Mouse (Mus musculus) stomach, postnatal 0 days (tissue): ENCODE results near the gene Armc7. TPM values are rescaled to one million over a fixed set of nuclear protein-coding genes. Genes with fewer than 3 reads are reported as not detected.
"Not testable (repeated sequence)": the region's sequence is repeated elsewhere in the genome, so short reads cannot be mapped to it uniquely, and the experiment has no call there.

Source experiments
- ATAC-seq: fragments of 200-750 bp; cut with Nextera tagmentation; 2 replicates; pipeline ENCODE4 v1.8.0; 2017; ENCODE audit not compliant: low FRiP score, low TSS enrichment
- DNase-seq: peaks from one replicate; pipeline ENCODE4 v3.0.0-alpha.2; 2016; ENCODE audit warnings: low spot score
- H3K27ac ChIP-seq: fragments of 300-500 bp; sonication (generic); replicated peaks from 2 replicates; pipeline ENCODE4 v1.5.1; 2014; ENCODE audit warnings: mild to moderate bottlenecking, control low read depth
- H3K27me3 ChIP-seq: fragments of 300-500 bp; sonication (generic); 2 replicates; pipeline ENCODE4 v1.6.1; 2014; ENCODE audit warnings: low read length; ENCODE audit not compliant: control insufficient read depth, insufficient read depth
- H3K36me3 ChIP-seq: fragments of 300-500 bp; sonication (generic); 2 replicates; pipeline ENCODE4 v1.6.1; 2014; ENCODE audit warnings: low read length, mixed read lengths; ENCODE audit not compliant: control insufficient read depth, insufficient read depth
- H3K4me1 ChIP-seq: fragments of 300-500 bp; sonication (generic); replicated peaks from 2 replicates; pipeline ENCODE4 v1.6.1; 2014; ENCODE audit warnings: antibody characterized with exemption; ENCODE audit not compliant: control insufficient read depth, insufficient read depth
- H3K4me2 ChIP-seq: fragments of 300-500 bp; sonication (generic); replicated peaks from 2 replicates; pipeline ENCODE4 v1.6.1; 2014; ENCODE audit warnings: low read depth, mild to moderate bottlenecking, control low read depth, moderate library complexity
- H3K4me3 ChIP-seq: fragments of 300-500 bp; sonication (generic); 2 replicates; pipeline ENCODE4 v1.5.1; 2014; ENCODE audit warnings: low read depth, low read length, control low read depth
- H3K9ac ChIP-seq: fragments of 300-500 bp; sonication (generic); 2 replicates; pipeline ENCODE4 v1.6.1; 2014; ENCODE audit warnings: mild to moderate bottlenecking, low read length, control low read depth, mixed read lengths
- H3K9me3 ChIP-seq: fragments of 300-500 bp; sonication (generic); 2 replicates; pipeline ENCODE4 v1.6.1; 2016; ENCODE audit warnings: low read length; ENCODE audit not compliant: control insufficient read depth
- CTCF ChIP-seq: IDR thresholded peaks from 2 replicates; pipeline ENCODE4 v1.5.1; 2016; ENCODE audit warnings: antibody characterized with exemption, low read depth, mild to moderate bottlenecking, moderate library complexity
- EP300 ChIP-seq: optimal IDR thresholded peaks from 2 replicates; pipeline ENCODE3; 2016; ENCODE audit warnings: antibody characterized with exemption
- WGBS: fragments of 180-500 bp; shearing (Covaris S2); extraction: QIAGEN DNeasy Blood & Tissue Kit; methylation state at CpG from one replicate; pipeline ENCODE4 v1.1.7; 2014; 5-methylcytosine and 5-hydroxymethylcytosine counted together
- polyA plus RNA-seq: library from polyadenylated mRNA; unstranded; fragments of >200 nt; fragmentation: Nextera tagmentation; extraction: Ambion mirVana; gene quantifications from 2 replicates; pipeline ENCODE4 v1.2.1, GENCODE M21; 2015

Armc7 gene
- polyA plus RNA-seq, 1 experiment from 2014 or later, result 6.5 TPM

GRCm38 (mm10) chr11:115464851-115465250, 10.6 kb upstream of the Armc7 start:
- H3K36me3 ChIP-seq, result no peaks in the 10 kb centered on the region
- H3K27ac ChIP-seq, result no peak overlapping the region
- 81% methylated on average over 8 of the region's 8 CpGs for WGBS
- H3K9me3 ChIP-seq, result no peaks in the 10 kb centered on the region
- ATAC-seq (no peak), DNase-seq (no peak)
- TF ChIP-seq EP300 (no peak), CTCF (no peak)
- H3K4me2 ChIP-seq, result no peak overlapping the region
- no peaks in the 10 kb centered on the region for H3K4me1 ChIP-seq
- H3K4me3 ChIP-seq, result no peak overlapping the region
- no peaks in the 10 kb centered on the region for H3K27me3 ChIP-seq
- H3K9ac ChIP-seq, result no peak overlapping the region

DNA sequence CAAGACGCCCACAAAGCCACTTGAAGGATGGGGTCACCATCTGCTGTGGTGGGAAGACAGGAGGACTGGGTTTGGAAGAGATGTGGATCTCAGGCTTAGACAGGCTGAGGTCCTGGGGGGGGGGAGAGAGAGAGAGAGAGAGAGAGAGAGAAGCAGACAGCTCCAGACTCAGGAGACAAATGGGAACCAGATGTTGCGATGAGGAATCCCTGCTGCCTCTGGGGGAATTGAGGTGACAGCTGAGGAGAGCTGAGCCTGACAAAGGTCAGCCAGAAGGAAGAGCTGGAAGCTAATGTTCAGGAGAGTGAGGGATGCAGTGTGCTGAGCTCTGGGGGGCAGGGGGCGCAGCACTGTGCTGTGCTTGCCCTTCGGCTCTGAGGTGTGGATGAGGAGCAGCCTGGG, 8.2 kb upstream of the Armc7 start:
- no peaks in the 10 kb centered on the region for H3K4me1 ChIP-seq

GRCm38 (mm10) chr11:115472183-115472582, 3.3 kb upstream of the Armc7 start:
- Histone ChIP-seq H3K9ac (no peak overlapping the region), H3K4me2 (no peak overlapping the region), H3K4me3 (no peak overlapping the region), H3K27me3 (no peaks in the 10 kb centered on the region), H3K4me1 (peaks cover 4% of the 10 kb centered on the region; the same call in 1 of the 2 replicates), H3K27ac (no peak overlapping the region; the same call in 1 of the 2 replicates), H3K36me3 (no peaks in the 10 kb centered on the region), H3K9me3 (no peaks in the 10 kb centered on the region)
- DNase-seq (no peak), ATAC-seq (no peak)
- WGBS, result 71% methylated on average over 7 of the region's 7 CpGs
- no peak for TF ChIP-seq CTCF
- no peak for TF ChIP-seq EP300

More for the DNA sequence above, 8.2 kb upstream of the Armc7 start:
- Histone ChIP-seq H3K27me3 (no peaks in the 10 kb centered on the region), H3K4me2 (no peak overlapping the region), H3K9me3 (no peaks in the 10 kb centered on the region), H3K9ac (no peak overlapping the region), H3K4me3 (no peak overlapping the region), H3K36me3 (no peaks in the 10 kb centered on the region), H3K27ac (no peak overlapping the region)
- no peak; the same call in 1 of the 2 replicates for ATAC-seq
- WGBS, result 35% methylated on average over 4 of the region's 4 CpGs
- DNase-seq, result peak; percentile 15
- no peak for TF ChIP-seq CTCF
- TF ChIP-seq EP300, result no peak

- H3K9ac ChIP-seq, result no peak overlapping the region
- no peaks in the 10 kb centered on the region for H3K27me3 ChIP-seq
- H3K4me3 ChIP-seq, result no peak overlapping the region
- ATAC-seq (peak; percentile 57), DNase-seq (peak; percentile 93)
- 17% methylated on average over 15 of the region's 15 CpGs for WGBS
- H3K27ac ChIP-seq, result peak overlapping the region; percentile 24
- peak overlapping the region; percentile 8; the same call in 1 of the 2 replicates for H3K4me2 ChIP-seq
- no peaks in the 10 kb centered on the region for H3K9me3 ChIP-seq
- H3K36me3 ChIP-seq, result no peaks in the 10 kb centered on the region
- H3K4me1 ChIP-seq, result peaks cover 4% of the 10 kb centered on the region; the same call in 1 of the 2 replicates
- TF ChIP-seq EP300, result no peak
- TF ChIP-seq CTCF, result peak; percentile 98
These were observed 1.7 kb upstream of the Armc7 start for GRCm38 (mm10) chr11:115473626-115474275.

GRCm38 (mm10) chr11:115475758-115476237, 331 bp downstream of the Armc7 start:
- WGBS, result 3% methylated on average over 28 of the region's 28 CpGs
- peaks cover 4% of the 10 kb centered on the region; the same call in 1 of the 2 replicates for H3K4me1 ChIP-seq

DNA sequence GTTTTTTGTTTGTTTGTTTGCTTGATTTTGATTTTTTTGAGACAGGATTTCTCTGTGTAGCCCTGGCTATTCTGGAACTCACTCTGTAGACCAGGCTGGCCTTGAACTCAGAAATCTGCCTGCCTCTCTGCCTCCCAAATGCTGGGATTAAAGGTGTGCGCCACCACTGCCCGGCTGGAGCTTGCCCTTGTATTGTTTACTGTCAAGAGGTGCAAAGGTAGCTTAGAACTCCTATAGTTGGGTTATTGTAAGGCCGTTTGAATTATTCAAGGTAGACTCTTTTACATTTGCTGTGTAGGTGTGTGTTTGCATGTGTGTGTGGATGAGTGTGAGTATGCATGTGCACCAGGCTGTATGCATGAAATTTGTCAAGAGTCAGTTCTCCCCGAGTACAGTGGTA, 1.2 kb downstream of the Armc7 start:
- 0 out of 2 replicates have a peak overlapping the region, but pooled peaks have one; percentile 94 for H3K4me2 ChIP-seq
- not testable (repeated sequence) for H3K36me3 ChIP-seq, H3K4me1 ChIP-seq, H3K9me3 ChIP-seq, H3K27ac ChIP-seq, ATAC-seq, H3K27me3 ChIP-seq, DNase-seq, H3K9ac ChIP-seq, H3K4me3 ChIP-seq
- 71% methylated on average over 4 of the region's 4 CpGs for WGBS

More at GRCm38 (mm10) chr11:115475758-115476237, 331 bp downstream of the Armc7 start:
- DNase-seq (no peak), ATAC-seq (peak; percentile 24; the same call in 1 of the 2 replicates)
- Histone ChIP-seq H3K9me3 (no peaks in the 10 kb centered on the region), H3K27ac (peak overlapping the region; percentile 56; the same call in 1 of the 2 replicates), H3K4me3 (peak overlapping the region; percentile 81), H3K4me2 (peak overlapping the region; percentile 94), H3K36me3 (no peaks in the 10 kb centered on the region), H3K27me3 (no peaks in the 10 kb centered on the region), H3K9ac (peak overlapping the region; percentile 88)
- no peak for TF ChIP-seq EP300
- no peak for TF ChIP-seq CTCF

DNA sequence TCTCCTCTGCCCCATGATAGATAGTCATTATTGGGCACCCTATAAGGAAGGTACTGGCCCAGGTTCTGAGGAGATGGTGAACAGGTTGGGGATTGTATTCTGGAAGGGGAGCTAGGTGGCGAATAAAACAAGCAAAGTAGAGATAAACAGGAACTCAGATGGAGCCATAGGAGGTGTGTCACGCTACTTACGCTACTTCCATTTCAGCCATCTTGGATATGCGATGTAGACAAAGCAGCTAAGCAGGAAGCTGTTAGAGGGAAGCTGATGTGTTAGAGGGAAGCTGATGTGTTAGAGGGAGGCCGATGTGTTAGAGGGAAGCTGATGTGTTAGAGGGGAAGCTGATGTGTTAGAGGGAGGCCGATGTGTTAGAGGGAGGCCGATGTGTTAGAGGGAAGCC, 1.9 kb downstream of the Armc7 start:
- not testable (repeated sequence) for H3K36me3 ChIP-seq, H3K4me3 ChIP-seq, H3K27me3 ChIP-seq, H3K9ac ChIP-seq, H3K4me2 ChIP-seq, DNase-seq, H3K4me1 ChIP-seq, ATAC-seq, H3K9me3 ChIP-seq, H3K27ac ChIP-seq
- WGBS, result 83% methylated on average over 7 of the region's 7 CpGs
